Mouse (Mus musculus) myocyte (in vitro differentiated cells): ENCODE measurements around the gene Serinc5. TPM values are rescaled to one million over a fixed set of nuclear protein-coding genes. Genes with fewer than 3 reads are reported as not detected.

Experiments
- H3K27me3 ChIP-seq: one replicate; pipeline ENCODE4 v1.6.1; 2011; ENCODE audit not compliant: control insufficient read depth, insufficient read depth, insufficient read length
- H3K36me3 ChIP-seq: one replicate; pipeline ENCODE4 v1.6.1; 2011; ENCODE audit not compliant: control insufficient read depth, insufficient read depth
- H3K4me2 ChIP-seq: one replicate; pipeline ENCODE4 v1.6.1; 2011; ENCODE audit warnings: low read depth, control low read depth
- H3K4me3 ChIP-seq: one replicate; pipeline ENCODE4 v1.5.1; 2011; ENCODE audit warnings: mild to moderate bottlenecking, control low read depth, moderate library complexity
- H3K79me2 ChIP-seq: one replicate; pipeline ENCODE4 v1.6.1; 2011; ENCODE audit not compliant: control insufficient read depth, insufficient read depth
- H3ac ChIP-seq: one replicate; pipeline ENCODE4 v1.6.1; 2011; ENCODE audit not compliant: control insufficient read depth, insufficient read length
- CEBPB ChIP-seq: IDR thresholded peaks from 2 replicates; pipeline ENCODE4 v1.6.1; 2011; ENCODE audit warnings: mild to moderate bottlenecking, moderate library complexity; ENCODE audit not compliant: poor library complexity, insufficient read depth, severe bottlenecking
- E2F4 ChIP-seq: IDR thresholded peaks from one replicate; pipeline ENCODE4 v1.6.1; 2011; ENCODE audit warnings: mild to moderate bottlenecking, control low read depth, moderate library complexity; ENCODE audit not compliant: insufficient read depth
- MAX ChIP-seq: IDR thresholded peaks from one replicate; pipeline ENCODE4 v1.6.1; 2011; ENCODE audit warnings: low read depth, mild to moderate bottlenecking, control low read depth
- MYOD1 ChIP-seq, 3 experiments: IDR thresholded peaks; one replicate each; pipeline ENCODE4 v1.6.1; 2011; ENCODE audit warnings: control low read depth in 2 of 3, low read depth in 2 of 3, mild to moderate bottlenecking in 2 of 3, moderate library complexity in 1 of 3; ENCODE audit not compliant: insufficient read length in 2 of 3, control insufficient read depth in 1 of 3
- MYOG ChIP-seq, 3 experiments: IDR thresholded peaks; one replicate each; pipeline ENCODE4 v1.6.1; 2011; ENCODE audit warnings: control low read depth in 2 of 3, low read depth in 2 of 3, mild to moderate bottlenecking in 2 of 3; ENCODE audit not compliant: insufficient read length in 2 of 3, control insufficient read depth in 1 of 3, insufficient read depth in 1 of 3
- POLR2A ChIP-seq: IDR thresholded peaks from one replicate; pipeline ENCODE4 v1.6.1; 2011; ENCODE audit warnings: low read depth, mild to moderate bottlenecking, control low read depth, moderate library complexity; ENCODE audit not compliant: insufficient read length
- POLR2AphosphoS2 ChIP-seq: IDR thresholded peaks from one replicate; pipeline ENCODE4 v1.6.1; 2011; ENCODE audit warnings: low read depth, control low read depth; ENCODE audit not compliant: insufficient read length
- REST ChIP-seq: IDR thresholded peaks from one replicate; pipeline ENCODE4 v1.6.1; 2011; ENCODE audit warnings: mild to moderate bottlenecking, control low read depth, moderate library complexity; ENCODE audit not compliant: insufficient read depth, insufficient read length
- SRF ChIP-seq: IDR thresholded peaks from one replicate; pipeline ENCODE4 v1.6.1; 2011; ENCODE audit warnings: low read depth; ENCODE audit not compliant: control insufficient read depth, insufficient read length
- TCF12 ChIP-seq: IDR thresholded peaks from one replicate; pipeline ENCODE4 v1.6.1; 2011; ENCODE audit warnings: mild to moderate bottlenecking, control low read depth; ENCODE audit not compliant: poor library complexity, insufficient read depth, severe bottlenecking
- TCF3 ChIP-seq: IDR thresholded peaks from one replicate; pipeline ENCODE4 v1.6.1; 2011; ENCODE audit warnings: low read depth, control low read depth; ENCODE audit not compliant: insufficient read length
- USF1 ChIP-seq: IDR thresholded peaks from one replicate; pipeline ENCODE4 v1.6.1; 2011; ENCODE audit warnings: low read depth, mild to moderate bottlenecking, control low read depth, moderate library complexity
- polyA plus RNA-seq: library from polyadenylated mRNA; unstranded; fragments of >200 nt; fragmentation: generic; extraction: Trizol; gene quantifications from one replicate; pipeline ENCODE4 v1.2.1, GENCODE M21; 2012; ENCODE audit warnings: missing spikeins

The Serinc5 gene
- polyA plus RNA-seq, 1 experiment, result 5.4 TPM

GRCm38 (mm10) chr13:92751726-92752565, 141.1 kb downstream of the Serinc5 start:
- Histone ChIP-seq H3K4me3 (no peak overlapping the region), H3K36me3 (no peaks in the 10 kb centered on the region), H3K27me3 (no peaks in the 10 kb centered on the region), H3ac (no peak overlapping the region), H3K4me2 (peak overlapping the region; percentile 61), H3K79me2 (no peaks in the 10 kb centered on the region)
- no peak for TF ChIP-seq MYOG (IDR thresholded peaks at IDR 0.05; ENCODE audit: control insufficient read depth in 1 of 3, insufficient read depth in 1 of 3, insufficient read length in 2 of 3, low read depth in 2 of 3)
- no peak for TF ChIP-seq CEBPB
- no peak for TF ChIP-seq TCF12
- no peak for TF ChIP-seq SRF
- no peak for TF ChIP-seq TCF3
- TF ChIP-seq REST, result no peak
- TF ChIP-seq POLR2AphosphoS2, result no peak
- TF ChIP-seq POLR2A, result no peak
- TF ChIP-seq MYOD1 (IDR thresholded peaks at IDR 0.05; ENCODE audit: control insufficient read depth in 1 of 3, insufficient read length in 2 of 3, low read depth in 2 of 3), result no peak
- TF ChIP-seq MAX, result no peak
- TF ChIP-seq USF1, result no peak
- TF ChIP-seq E2F4, result no peak

- TF ChIP-seq USF1, result no peak
- TF ChIP-seq MAX, result no peak
- no peak for TF ChIP-seq TCF12
- TF ChIP-seq MYOG (IDR thresholded peaks at IDR 0.05; ENCODE audit: control insufficient read depth in 1 of 3, insufficient read depth in 1 of 3, insufficient read length in 2 of 3, low read depth in 2 of 3), result no peak
- TF ChIP-seq E2F4, result no peak
- TF ChIP-seq POLR2AphosphoS2, result no peak
- TF ChIP-seq SRF, result no peak
- Histone ChIP-seq H3K4me2 (no peak overlapping the region), H3K4me3 (no peak overlapping the region), H3K36me3 (no peaks in the 10 kb centered on the region), H3K79me2 (no peaks in the 10 kb centered on the region), H3ac (no peak overlapping the region), H3K27me3 (no peaks in the 10 kb centered on the region)
These were observed 142.8 kb downstream of the Serinc5 start for GRCm38 (mm10) chr13:92753676-92754075.

GRCm38 (mm10) chr13:92755036-92755435, 144.1 kb downstream of the Serinc5 start:
- TF ChIP-seq MYOG (IDR thresholded peaks at IDR 0.05; ENCODE audit: control insufficient read depth in 1 of 3, insufficient read depth in 1 of 3, insufficient read length in 2 of 3, low read depth in 2 of 3) (no peak), SRF (no peak), E2F4 (no peak), MYOD1 (IDR thresholded peaks at IDR 0.05; ENCODE audit: control insufficient read depth in 1 of 3, insufficient read length in 2 of 3, low read depth in 2 of 3) (no peak), TCF3 (no peak), CEBPB (no peak), POLR2AphosphoS2 (no peak), MAX (no peak), POLR2A (no peak)
- H3K79me2 ChIP-seq, result no peaks in the 10 kb centered on the region
- no peak overlapping the region for H3ac ChIP-seq
- no peaks in the 10 kb centered on the region for H3K36me3 ChIP-seq
- H3K4me2 ChIP-seq, result no peak overlapping the region
- H3K4me3 ChIP-seq, result no peak overlapping the region
- H3K27me3 ChIP-seq, result no peaks in the 10 kb centered on the region

GRCm38 (mm10) chr13:92757972-92758585, 147.2 kb downstream of the Serinc5 start:
- no peaks in the 10 kb centered on the region for H3K27me3 ChIP-seq

More at GRCm38 (mm10) chr13:92757972-92758585, 147.2 kb downstream of the Serinc5 start:
- no peak overlapping the region for H3ac ChIP-seq
- no peak overlapping the region for H3K4me2 ChIP-seq
- no peaks in the 10 kb centered on the region for H3K79me2 ChIP-seq
- no peaks in the 10 kb centered on the region for H3K36me3 ChIP-seq
- TF ChIP-seq CEBPB (no peak), E2F4 (no peak), TCF3 (no peak), MAX (no peak), POLR2AphosphoS2 (no peak), MYOG (IDR thresholded peaks at IDR 0.05; ENCODE audit: control insufficient read depth in 1 of 3, insufficient read depth in 1 of 3, insufficient read length in 2 of 3, low read depth in 2 of 3) (no peak), SRF (no peak), REST (no peak), MYOD1 (IDR thresholded peaks at IDR 0.05; ENCODE audit: control insufficient read depth in 1 of 3, insufficient read length in 2 of 3, low read depth in 2 of 3) (no peak), POLR2A (no peak), TCF12 (no peak), USF1 (no peak)
- no peak overlapping the region for H3K4me3 ChIP-seq
